Mouse (Mus musculus) gastrocnemius, adult 2 months (tissue): ENCODE data around the gene Anpep. TPM values are rescaled to one million over a fixed set of nuclear protein-coding genes. Genes with fewer than 3 reads are reported as not detected.
"Not testable (repeated sequence)": the region's sequence is repeated elsewhere in the genome, so short reads cannot be mapped to it uniquely, and the experiment has no call there.

Experiments used
- DNase-seq: peaks from one replicate; pipeline ENCODE4 v3.0.0; 2022
- H3K27ac ChIP-seq: fragments of 200-600 bp; 2 replicates; pipeline ENCODE4 v1.8.1; 2022; ENCODE audit warnings: mild to moderate bottlenecking
- H3K4me3 ChIP-seq: fragments of 200-600 bp; 2 replicates; pipeline ENCODE4 v1.8.1; 2022; ENCODE audit warnings: mild to moderate bottlenecking, moderate library complexity
- CTCF ChIP-seq: fragments of 200-600 bp; IDR thresholded peaks from 2 replicates; pipeline ENCODE4 v1.8.1; 2022; ENCODE audit warnings: antibody characterized with exemption, mild to moderate bottlenecking, moderate library complexity
- intact Hi-C: fragments of 180-260 bp; cut with DNase I; formaldehyde crosslinking; loops from one replicate; pipeline ENCODE4 v1.15.1; 2025
- total RNA-seq, 2 experiments: library from RNA; stranded (reverse); gene quantifications; 2 replicates each; pipeline ENCODE4 v1.2.3; 2021

Gene Anpep
- total RNA-seq, 2 experiments from 2014 or later = 4.1 to 7.2 TPM

DNA sequence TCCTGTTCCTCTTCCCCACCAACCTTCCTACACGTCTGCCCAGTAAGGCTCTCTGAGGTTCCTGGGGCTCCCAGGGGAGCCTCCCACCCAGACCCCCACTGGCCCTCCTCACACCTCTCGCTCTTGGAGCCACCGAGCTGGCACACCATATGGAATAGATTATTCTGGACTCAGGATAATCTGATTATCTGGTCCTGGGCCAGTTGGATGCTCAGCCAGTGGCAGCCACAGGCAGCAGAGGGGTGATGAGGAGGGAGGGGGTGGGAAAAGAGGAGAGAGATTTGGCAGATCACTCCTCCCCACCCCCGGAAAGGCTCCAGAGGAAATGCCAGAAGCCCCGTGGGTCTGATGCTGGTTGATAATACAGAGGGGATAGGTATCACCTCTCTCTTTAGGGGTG is 62.3 kb downstream of the Anpep start:
- no peak for TF ChIP-seq CTCF
- intact Hi-C loops = loop anchor here (1.0 kb wide), 1 partner anchor 116 kb away; no protein-coding TSS in a partner anchor
- DNase-seq = no peak
- no peak overlapping the region for H3K27ac ChIP-seq
- H3K4me3 ChIP-seq = no peak overlapping the region

DNA sequence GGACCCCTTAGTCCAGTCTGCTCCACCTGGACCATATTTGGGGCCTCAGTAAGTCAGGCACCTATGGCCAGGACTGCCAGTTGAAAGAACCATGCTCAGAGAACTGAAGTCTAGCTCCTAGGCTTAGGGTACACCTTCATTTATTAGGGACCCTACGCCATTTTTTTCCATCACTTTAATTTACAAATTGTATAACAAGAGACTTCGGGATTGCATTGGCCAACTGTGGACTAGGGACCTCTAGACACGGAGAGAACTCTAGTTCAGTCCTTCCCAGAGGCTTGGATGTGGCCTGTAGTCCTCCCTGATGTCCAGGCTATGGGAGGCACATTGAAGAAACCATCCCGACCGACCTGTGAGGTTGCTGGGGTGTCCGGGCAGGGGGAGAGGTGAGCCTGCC is 67.2 kb downstream of the Anpep start, which contains the start of gene Mesp1:
Mesp1 (minus strand) TSS at position 101 of the 400 bp plus-strand sequence.
- H3K27ac ChIP-seq = no peak within 1 kb of the TSS
- no peak for TF ChIP-seq CTCF
- intact Hi-C loops = no loop called here
- no peak for DNase-seq
- H3K4me3 ChIP-seq = peak within 1 kb of the TSS; percentile 69

DNA sequence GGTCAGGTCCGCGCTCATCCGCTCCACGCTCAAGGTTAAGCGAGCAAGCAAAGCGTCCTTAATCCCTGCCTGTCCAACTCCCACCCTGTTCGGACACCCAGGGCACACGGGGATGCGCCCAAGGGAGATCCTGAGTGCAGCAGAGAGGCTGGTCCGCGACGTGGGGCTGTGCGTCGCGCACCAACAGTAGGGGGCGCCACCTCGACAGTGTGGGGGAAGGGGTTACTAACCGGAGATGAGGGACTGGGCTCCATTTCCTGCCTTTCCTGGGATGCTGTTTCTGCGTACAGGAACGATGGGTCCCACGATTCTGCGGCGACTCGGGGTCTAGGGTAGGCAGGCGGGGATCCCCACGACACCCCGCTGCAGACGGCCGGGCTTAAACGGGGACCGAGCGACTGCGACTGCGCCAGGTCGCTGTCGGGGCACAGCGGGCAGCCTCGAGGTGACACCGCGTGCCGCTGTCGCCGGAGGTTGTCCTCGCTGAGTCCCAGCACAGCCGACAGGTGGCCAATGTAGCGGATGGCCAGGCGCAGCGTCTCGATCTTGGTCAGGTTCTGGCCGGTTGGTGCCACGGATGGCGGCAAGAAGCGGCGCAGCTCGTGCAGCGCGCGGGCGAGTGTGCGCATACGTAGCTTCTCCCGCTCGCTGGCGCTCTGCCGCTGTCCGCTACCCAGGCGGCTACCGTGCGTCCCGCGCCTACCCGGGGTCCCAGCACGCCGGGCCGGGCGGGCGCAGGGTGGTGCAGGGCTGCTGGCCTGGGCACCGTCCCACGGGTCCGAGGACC is 68.0 kb downstream of the Anpep start:
- intact Hi-C loops = no loop called here
- peak; percentile 62 for TF ChIP-seq CTCF
- DNase-seq = peak; percentile 52
- Histone ChIP-seq H3K4me3 (peak overlapping the region; percentile 69), H3K27ac (no peak overlapping the region)

DNA sequence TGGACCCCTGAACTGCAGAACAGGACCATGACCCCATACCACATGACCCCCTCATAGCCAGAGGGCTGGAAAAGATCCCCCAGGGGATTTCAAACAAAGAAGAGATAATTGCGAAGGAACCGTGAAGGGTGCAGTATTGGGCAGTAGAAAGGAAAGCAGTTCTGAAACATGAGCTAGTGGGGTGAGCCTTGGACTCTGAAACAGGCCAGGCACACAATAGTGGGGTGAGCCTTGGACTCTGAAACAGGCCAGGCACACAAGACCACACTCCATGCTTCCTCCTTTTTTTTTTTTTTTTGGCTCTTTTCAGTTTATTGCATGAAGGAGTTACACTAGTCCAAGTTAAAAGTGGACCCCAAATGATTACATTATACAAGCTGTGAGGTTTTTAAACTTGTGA is 71.0 kb downstream of the Anpep start:
- H3K4me3 ChIP-seq, intact Hi-C loops, H3K27ac ChIP-seq, DNase-seq: not testable (repeated sequence)

DNA sequence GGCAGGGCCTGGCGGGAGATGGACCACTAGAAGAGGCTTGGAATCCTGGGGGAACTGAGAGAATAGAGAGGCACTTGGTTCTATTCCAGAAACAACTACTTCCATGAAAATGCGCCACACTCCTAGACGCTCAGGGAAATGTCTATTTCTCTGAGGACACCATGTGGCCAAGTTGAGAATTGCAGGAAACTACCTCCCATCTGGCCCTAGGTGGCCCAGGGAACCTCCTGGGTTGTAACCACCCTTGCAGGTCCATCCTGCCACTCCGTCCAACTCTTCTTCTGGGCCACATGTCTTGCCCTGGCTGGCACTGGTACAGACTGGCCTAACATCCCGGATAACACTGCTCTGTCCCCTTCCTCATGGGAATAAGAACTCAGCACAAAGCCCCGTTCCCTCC is 74.6 kb downstream of the Anpep start:
- no peak overlapping the region for H3K27ac ChIP-seq
- intact Hi-C loops = no loop called here
- peak; percentile 81 for TF ChIP-seq CTCF
- no peak overlapping the region for H3K4me3 ChIP-seq
- DNase-seq = peak; percentile 64

DNA sequence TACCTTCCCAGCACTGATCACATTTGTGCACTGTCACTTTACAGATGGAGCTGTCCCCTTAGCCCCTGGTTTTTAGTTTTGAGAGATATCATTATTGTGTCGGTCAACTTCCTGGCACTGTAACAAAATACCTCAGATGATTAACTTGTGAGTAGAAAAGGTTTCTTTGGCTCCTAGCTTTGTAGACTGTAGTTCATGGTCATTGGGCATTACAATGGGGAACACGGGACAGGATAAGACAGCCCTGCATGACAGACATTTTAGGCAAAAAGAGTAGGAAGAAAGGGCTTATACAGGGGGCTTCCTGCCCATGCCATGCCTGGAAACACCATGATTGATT is 78.4 kb downstream of the Anpep start:
- intact Hi-C loops = no loop called here
- no peak for TF ChIP-seq CTCF

DNA sequence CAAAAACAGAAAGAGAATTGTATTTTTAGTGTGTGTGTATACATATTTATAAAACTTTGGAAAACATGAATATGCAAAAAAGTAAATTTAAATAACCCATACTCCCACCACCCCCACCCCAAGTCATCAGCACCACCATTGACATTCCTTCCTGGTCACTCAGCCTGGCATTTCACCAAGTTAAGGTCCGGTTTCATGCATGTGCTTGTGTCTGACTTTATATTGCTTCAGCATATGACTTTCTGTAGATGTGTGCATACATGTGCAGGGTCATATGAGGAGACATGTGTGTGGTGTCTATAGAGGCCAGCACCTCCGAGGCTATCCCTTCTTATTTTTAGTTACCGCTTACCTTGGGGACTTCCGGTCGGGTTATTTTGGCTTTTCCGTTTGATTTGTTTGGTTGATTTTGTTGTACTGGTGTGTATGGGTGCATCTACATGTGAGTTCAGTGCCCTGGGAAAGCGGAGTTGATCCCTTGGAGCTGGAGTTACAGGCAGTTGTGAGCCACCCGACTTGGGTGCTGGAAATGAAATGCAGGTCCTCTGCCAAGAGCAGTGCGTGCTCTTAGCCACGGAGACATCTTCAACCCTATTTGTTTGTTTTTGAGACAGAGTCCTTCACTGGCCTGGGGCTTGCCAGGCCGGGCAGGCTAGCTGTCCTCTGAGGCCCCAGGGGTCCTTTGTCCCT is 78.9 kb downstream of the Anpep start:
- intact Hi-C loops = loop anchor here (1.0 kb wide), 1 partner anchor 132 kb away; no protein-coding TSS in a partner anchor
- no peak overlapping the region for H3K27ac ChIP-seq
- no peak for DNase-seq
- no peak overlapping the region for H3K4me3 ChIP-seq
- no peak for TF ChIP-seq CTCF

More for the DNA sequence above, 78.4 kb downstream of the Anpep start:
- no peak overlapping the region for H3K27ac ChIP-seq
- no peak overlapping the region for H3K4me3 ChIP-seq
- DNase-seq = no peak

DNA sequence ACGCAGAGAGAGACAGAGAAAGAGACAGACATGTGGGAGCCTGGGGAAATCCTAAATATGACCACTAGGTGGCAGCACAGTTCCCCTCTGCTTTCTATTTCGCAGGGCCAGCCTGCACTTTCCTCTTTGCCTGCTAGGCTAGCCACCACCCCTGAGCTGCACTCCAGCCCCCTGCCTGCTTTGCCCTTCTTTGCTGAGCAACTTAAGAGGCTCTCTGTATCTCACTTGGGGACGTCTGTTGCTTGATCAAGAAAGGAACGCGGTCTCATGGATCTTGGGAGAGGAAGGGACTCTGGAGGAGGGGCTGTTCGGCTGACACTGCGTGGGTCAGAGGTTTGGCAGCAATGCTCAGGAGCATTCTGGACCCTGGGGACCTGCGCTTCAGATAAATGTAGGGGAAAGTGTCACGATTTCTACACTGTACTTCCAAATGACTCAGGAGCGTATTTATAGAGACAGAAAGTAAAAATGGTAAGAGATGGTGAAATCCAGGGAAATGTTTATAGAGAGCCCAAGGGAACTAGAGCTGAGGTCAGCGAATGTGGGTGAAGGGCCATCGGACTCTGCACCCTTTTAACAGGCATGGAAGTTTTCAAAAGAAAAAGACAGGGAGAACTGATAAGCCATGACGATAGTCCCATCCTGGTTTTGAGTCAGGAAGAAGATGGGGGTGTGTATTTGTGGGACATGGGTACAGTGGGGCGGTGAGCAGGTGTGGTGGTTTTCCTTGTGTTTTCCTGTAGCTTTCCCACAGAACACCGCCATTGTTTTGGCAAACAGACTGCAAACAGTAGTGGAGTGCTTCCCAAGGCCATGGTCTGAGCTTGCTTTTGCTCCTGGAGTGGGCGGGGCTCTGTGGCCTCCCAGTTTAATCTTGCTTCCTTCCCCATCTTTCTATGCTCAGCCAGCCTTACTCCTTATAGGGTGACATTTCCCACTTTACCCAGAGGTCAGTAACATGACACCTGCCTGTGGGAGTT is 79.9 kb downstream of the Anpep start:
- peak; percentile 95 for TF ChIP-seq CTCF
- intact Hi-C loops = loop anchor here (1.0 kb wide), 1 partner anchor 133 kb away; no protein-coding TSS in a partner anchor
- H3K4me3 ChIP-seq = peak overlapping the region; percentile 65
- DNase-seq = peak; percentile 79
- H3K27ac ChIP-seq = peak overlapping the region; percentile 67

Other genes with a start within 250 kb of the Anpep start
- not detected for gene Rhcg, start 243.4 kb downstream of the Anpep start, total RNA-seq
- gene Ticrr, start 200.9 kb downstream of the Anpep start, total RNA-seq = not detected
- under 1 TPM; 0.54 to 0.56 TPM for gene Kif7, start 145.3 kb downstream of the Anpep start, total RNA-seq
- 1 to 10 TPM in 1 of 2 experiments, under 1 TPM in 1; 0.66 to 3.6 TPM for gene Plin1, start 128.2 kb downstream of the Anpep start, total RNA-seq
- 10 to 100 TPM; 10.4 to 15.2 TPM for gene Pex11a, start 117.9 kb downstream of the Anpep start, total RNA-seq
- gene Wdr93, start 117.9 kb downstream of the Anpep start, total RNA-seq = under 1 TPM in 1 of 2 experiments, not detected in 1; 0.14 TPM
- not detected for gene Mesp1, start 67.3 kb downstream of the Anpep start, total RNA-seq
- gene Mesp2, start 50.3 kb downstream of the Anpep start, total RNA-seq = not detected
- 10 to 100 TPM; 17.1 to 19.0 TPM for gene Ap3s2, start 59.6 kb upstream of the Anpep start, total RNA-seq
- 1 to 10 TPM; 2.7 to 3.3 TPM for gene Arpin, start 74.3 kb upstream of the Anpep start, total RNA-seq
- gene Zfp710, start 163.8 kb upstream of the Anpep start, total RNA-seq = 10 to 100 TPM; 21.5 to 37.5 TPM